ENCODE assay signal across 12 mouse cellular contexts in genomic region chr17:63315646-63316480, GRCm38 (mm10).
A peak's percentile ranks its signal among the peaks of the same experiment; 100 is the strongest.
DNase-seq lines count a peak whose midpoint lies in the region; ATAC-seq and TF ChIP-seq lines count a peak whose summit lies in the region.
"Had no signal": no experiment of that assay in that cellular context is flagged by ENCODE, and none has a peak within 500 bp of the region (broad histone marks: within the 10 kb centered on the region; RNA-seq: fewer than 3 reads in every experiment).

No protein-coding gene starts in this region.

- H3K27ac ChIP-seq in forebrain, embryonic 15.5 days (replicated peaks), result no peak overlapping the region
- H3K27ac ChIP-seq in forebrain, embryonic 13.5 days, result no peak overlapping the region
- peak overlapping the region; percentile 66 for H3K27ac ChIP-seq in liver, embryonic 13.5 days
- no peak overlapping the region for H3K27ac ChIP-seq in liver, postnatal 0 days (ENCODE audit: low read depth)
- H3K27ac ChIP-seq: midbrain, embryonic 15.5 days; stomach, embryonic 15.5 days had no signal

- no peak overlapping the region for H3K4me3 ChIP-seq in forebrain, embryonic 15.5 days
- no peak overlapping the region for H3K4me3 ChIP-seq in forebrain, embryonic 13.5 days
- no peak overlapping the region for H3K4me3 ChIP-seq in liver, embryonic 13.5 days (replicated peaks)
- no peak overlapping the region for H3K4me3 ChIP-seq in liver, postnatal 0 days (ENCODE audit: low read depth, low read length)
- H3K4me3 ChIP-seq: midbrain, embryonic 15.5 days; stomach, embryonic 15.5 days had no signal

- no peaks in the 10 kb centered on the region for H3K27me3 ChIP-seq in forebrain, embryonic 15.5 days
- no peaks in the 10 kb centered on the region for H3K27me3 ChIP-seq in forebrain, embryonic 13.5 days
- H3K27me3 ChIP-seq in liver, embryonic 13.5 days, result no peaks in the 10 kb centered on the region
- no peaks in the 10 kb centered on the region for H3K27me3 ChIP-seq in liver, postnatal 0 days (ENCODE audit: insufficient read depth, low read length)
- H3K27me3 ChIP-seq: midbrain, embryonic 15.5 days; stomach, embryonic 15.5 days had no signal

- H3K4me1 ChIP-seq in forebrain, embryonic 15.5 days, result peaks cover 13% of the 10 kb centered on the region
- peaks cover 10% of the 10 kb centered on the region for H3K4me1 ChIP-seq in forebrain, embryonic 13.5 days
- H3K4me1 ChIP-seq in liver, embryonic 13.5 days (replicated peaks), result peaks cover 91% of the 10 kb centered on the region
- H3K4me1 ChIP-seq in liver, postnatal 0 days (ENCODE audit: insufficient read depth), result peaks cover 12% of the 10 kb centered on the region

- no peak for TF ChIP-seq CTCF in liver, postnatal 0 days (IDR thresholded peaks at IDR 0.05; ENCODE audit: low read depth)

- no peak for TF ChIP-seq EP300 in liver, postnatal 0 days (IDR thresholded peaks at IDR 0.05; ENCODE audit: low read depth)

- no peaks in the 10 kb centered on the region for H3K9me3 ChIP-seq in forebrain, embryonic 15.5 days
- H3K9me3 ChIP-seq in forebrain, embryonic 13.5 days (replicated peaks), result peaks cover 7% of the 10 kb centered on the region; the same call in 1 of the 2 replicates
- H3K9me3 ChIP-seq in liver, embryonic 13.5 days (replicated peaks), result no peaks in the 10 kb centered on the region
- no peaks in the 10 kb centered on the region for H3K9me3 ChIP-seq in liver, postnatal 0 days (ENCODE audit: low read length)
- H3K9me3 ChIP-seq: midbrain, embryonic 15.5 days; stomach, embryonic 15.5 days had no signal

- no peak for DNase-seq in liver, embryonic 13.5 days
- no peak for DNase-seq in liver, postnatal 0 days
- DNase-seq in cerebellum, postnatal 14 days, result peak; percentile 80 to 86
- DNase-seq in retina, postnatal 1 day, result peak; percentile 48
- no peak for DNase-seq in frontal cortex, adult 2 months (ENCODE audit: extremely low spot score in 1 of 2, low spot score in 1 of 2)
- DNase-seq: kidney, adult 18-20 months; right cerebral cortex, postnatal 14 days had no signal

- no peak overlapping the region for H3K4me2 ChIP-seq in forebrain, embryonic 15.5 days (replicated peaks)
- no peak overlapping the region for H3K4me2 ChIP-seq in forebrain, embryonic 13.5 days
- no peak overlapping the region for H3K4me2 ChIP-seq in liver, embryonic 13.5 days
- H3K4me2 ChIP-seq in liver, postnatal 0 days (ENCODE audit: low read depth, low read length), result no peak overlapping the region
- H3K4me2 ChIP-seq: midbrain, embryonic 15.5 days; stomach, embryonic 15.5 days had no signal

- ATAC-seq in forebrain, embryonic 15.5 days (replicated peaks), result 0 out of 2 replicates have a peak, but pooled peaks have one; percentile 27
- no peak for ATAC-seq in forebrain, embryonic 13.5 days
- no peak for ATAC-seq in liver, embryonic 13.5 days (ENCODE audit: low read depth)
- ATAC-seq in liver, postnatal 0 days, result no peak
- ATAC-seq in granulocyte monocyte progenitor cell, adult 5-6 weeks (replicated peaks; ENCODE audit: poor library complexity, severe bottlenecking), result no peak
- ATAC-seq: midbrain, embryonic 15.5 days had no signal

- no peak overlapping the region for H3K9ac ChIP-seq in forebrain, embryonic 15.5 days (replicated peaks)
- H3K9ac ChIP-seq in forebrain, embryonic 13.5 days, result no peak overlapping the region
- H3K9ac ChIP-seq in liver, embryonic 13.5 days, result no peak overlapping the region
- H3K9ac ChIP-seq in liver, postnatal 0 days (replicated peaks), result no peak overlapping the region
- H3K9ac ChIP-seq: midbrain, embryonic 15.5 days; stomach, embryonic 15.5 days had no signal

- H3K36me3 ChIP-seq in forebrain, embryonic 15.5 days, result no peaks in the 10 kb centered on the region
- H3K36me3 ChIP-seq in forebrain, embryonic 13.5 days (ENCODE audit: poor library complexity, severe bottlenecking), result no peaks in the 10 kb centered on the region
- peaks cover 6% of the 10 kb centered on the region; the same call in 1 of the 2 replicates for H3K36me3 ChIP-seq in liver, embryonic 13.5 days
- no peaks in the 10 kb centered on the region for H3K36me3 ChIP-seq in liver, postnatal 0 days (replicated peaks; ENCODE audit: insufficient read depth, low read length)
- H3K36me3 ChIP-seq: midbrain, embryonic 15.5 days; stomach, embryonic 15.5 days had no signal

- 73% methylated on average over 12 of the region's 12 CpGs for WGBS in forebrain, embryonic 15.5 days
- WGBS in forebrain, embryonic 13.5 days, result 82% methylated on average over 12 of the region's 12 CpGs
- WGBS in liver, embryonic 13.5 days (ENCODE audit: insufficient replicate concordance), result 79% methylated on average over 12 of the region's 12 CpGs
- WGBS in liver, postnatal 0 days (ENCODE audit: insufficient replicate concordance), result 83% methylated on average over 12 of the region's 12 CpGs

Comparison
In these comparisons a context has a peak if more than half of its experiments do, and no peak if none do; other contexts are left out.
1. DNase-seq: peak in cerebellum, postnatal 14 days (2 of 2) and retina, postnatal 1 day (single experiment); none in liver, embryonic 13.5 days (single experiment), liver, postnatal 0 days (single experiment) and frontal cortex, adult 2 months (0 of 2).